Mouse (Mus musculus): ENCODE measurements around the gene Tns1.

DNA sequence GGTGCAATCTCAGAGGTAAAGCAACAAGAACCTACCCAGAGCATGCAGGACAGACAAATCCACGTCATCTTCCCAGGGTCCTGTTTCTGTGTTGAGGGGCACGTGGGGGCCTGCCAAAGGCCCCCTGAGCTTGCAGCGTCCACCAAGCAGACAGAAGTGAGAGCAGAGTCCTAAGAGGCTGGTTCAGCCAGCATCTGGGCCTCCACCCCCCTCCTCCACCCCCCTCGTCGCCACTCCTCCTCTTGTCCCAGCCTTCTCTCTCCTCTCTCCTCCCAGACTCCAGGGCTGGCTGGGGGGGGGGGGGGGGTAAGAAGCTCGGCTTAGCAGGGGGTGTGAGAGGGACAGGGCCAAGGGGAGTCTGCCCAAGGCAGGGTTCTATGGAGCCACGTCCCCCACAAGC is 33.1 kb downstream of the Tns1 start:
- TF ChIP-seq NELFE (IDR thresholded peaks at IDR 0.05; ENCODE audit: low read depth, low read length) (no peak), POLR2A (IDR thresholded peaks at IDR 0.05; ENCODE audit: low read depth, low read length) (no peak), ZC3H11A (IDR thresholded peaks at IDR 0.05; ENCODE audit: low read depth, low read length) (no peak)

Measured in CH12.LX (cell line).